Mouse (Mus musculus) liver (tissue): ENCODE measurements around the gene Nlrc4.
A peak's percentile ranks its signal among the peaks of the same experiment; 100 is the strongest.
"Not testable (repeated sequence)": the region's sequence is repeated elsewhere in the genome, so short reads cannot be mapped to it uniquely, and the experiment has no call there.

Source experiments
- DNase-seq: peaks from one replicate; pipeline ENCODE4 v3.0.0-alpha.2; 2020; ENCODE audit warnings: mixed read lengths

Gene Nlrc4

GRCm38 (mm10) chr17:74458711-74459408 lies at the start of gene Nlrc4:
Gene Nlrc4, minus strand, starts transcription at chr17:74459142.
- no peak for DNase-seq

- DNase-seq = no peak
Observed at GRCm38 (mm10) chr17:74508600-74508999, 49.7 kb upstream of the Nlrc4 start.

GRCm38 (mm10) chr17:74507934-74508333 lies 49.0 kb upstream of the Nlrc4 start:
- DNase-seq = no peak

GRCm38 (mm10) chr17:74501085-74501484 lies 42.1 kb upstream of the Nlrc4 start:
- DNase-seq = no peak

GRCm38 (mm10) chr17:74500204-74500603 lies 41.3 kb upstream of the Nlrc4 start:
- no peak for DNase-seq

GRCm38 (mm10) chr17:74491565-74491964 lies 32.6 kb upstream of the Nlrc4 start:
- peak; percentile 22 for DNase-seq

GRCm38 (mm10) chr17:74489901-74490220 lies 30.9 kb upstream of the Nlrc4 start:
- DNase-seq = no peak

- peak; percentile 96 for DNase-seq
Observed at GRCm38 (mm10) chr17:74489024-74489900, 30.3 kb upstream of the Nlrc4 start, which contains the start of gene Yipf4. Gene Yipf4, plus strand, starts transcription at chr17:74489493.

GRCm38 (mm10) chr17:74480361-74481069 lies 21.6 kb upstream of the Nlrc4 start:
- no peak for DNase-seq

GRCm38 (mm10) chr17:74470133-74470532 lies 11.2 kb upstream of the Nlrc4 start:
- DNase-seq = not testable (repeated sequence)

GRCm38 (mm10) chr17:74467981-74468380 lies 9.0 kb upstream of the Nlrc4 start:
- not testable (repeated sequence) for DNase-seq

GRCm38 (mm10) chr17:74463510-74463909 lies 4.6 kb upstream of the Nlrc4 start:
- DNase-seq = no peak

- DNase-seq = no peak
Observed at GRCm38 (mm10) chr17:74457972-74458677, 817 bp downstream of the Nlrc4 start.

- DNase-seq = no peak
Observed at GRCm38 (mm10) chr17:74456825-74457224, 2.1 kb downstream of the Nlrc4 start.

- DNase-seq = no peak
Observed at GRCm38 (mm10) chr17:74455426-74455825, 3.5 kb downstream of the Nlrc4 start.

- DNase-seq = no peak
Observed at GRCm38 (mm10) chr17:74454660-74455059, 4.3 kb downstream of the Nlrc4 start.

GRCm38 (mm10) chr17:74453928-74454327 lies 5.0 kb downstream of the Nlrc4 start:
- DNase-seq = no peak

- no peak for DNase-seq
Observed at GRCm38 (mm10) chr17:74449776-74450175, 9.2 kb downstream of the Nlrc4 start.

GRCm38 (mm10) chr17:74440486-74440885 lies 18.5 kb downstream of the Nlrc4 start:
- no peak for DNase-seq

GRCm38 (mm10) chr17:74437762-74438161 lies 21.2 kb downstream of the Nlrc4 start:
- no peak for DNase-seq

GRCm38 (mm10) chr17:74432631-74433030 lies 26.3 kb downstream of the Nlrc4 start:
- no peak for DNase-seq

- DNase-seq = peak; percentile 38
Observed at GRCm38 (mm10) chr17:74431481-74431880, 27.5 kb downstream of the Nlrc4 start.

- DNase-seq = no peak
Observed at GRCm38 (mm10) chr17:74430074-74430473, 28.9 kb downstream of the Nlrc4 start.
